ENCODE assay signal across 19 mouse cellular contexts in genomic region chr12:12710184-12710609, GRCm38 (mm10).
DNase-seq lines count a peak whose midpoint lies in the region; ATAC-seq and TF ChIP-seq lines count a peak whose summit lies in the region.
"Had no signal": no experiment of that assay in that cellular context is flagged by ENCODE, and none has a peak within 500 bp of the region (broad histone marks: within the 10 kb centered on the region; RNA-seq: fewer than 3 reads in every experiment).

No protein-coding gene starts in this region.

- H3K36me3 ChIP-seq in embryonic facial prominence, embryonic 11.5 days (replicated peaks; ENCODE audit: control insufficient read depth, insufficient read depth, low read depth, low read length), result no peaks in the 10 kb centered on the region
- no peaks in the 10 kb centered on the region for H3K36me3 ChIP-seq in hindbrain, embryonic 14.5 days (replicated peaks; ENCODE audit: control insufficient read depth, insufficient read depth)
- H3K36me3 ChIP-seq: embryonic facial prominence, embryonic 13.5 days; heart, embryonic 13.5 days; limb, embryonic 13.5 days; stomach, embryonic 15.5 days had no signal

- WGBS in embryonic facial prominence, embryonic 11.5 days, result 66% methylated on average over 6 of the region's 6 CpGs
- 17% methylated on average over 6 of the region's 6 CpGs for WGBS in hindbrain, embryonic 14.5 days
- 60% methylated on average over 6 of the region's 6 CpGs for WGBS in olfactory bulb, adult 2 months

- ATAC-seq in embryonic facial prominence, embryonic 11.5 days (replicated peaks; ENCODE audit: insufficient number of reproducible peaks, low FRiP score, low TSS enrichment, low read depth), result 0 out of 2 replicates have a peak, but pooled peaks have one; percentile 57
- peak; percentile 52; the same call in 1 of the 2 replicates for ATAC-seq in hindbrain, embryonic 14.5 days (ENCODE audit: low FRiP score)
- ATAC-seq: lung, postnatal 0 days had no signal

- TF ChIP-seq POLR2A in olfactory bulb, adult 2 months (IDR thresholded peaks at IDR 0.05; ENCODE audit: insufficient read depth, low read depth, low read length), result no peak

- peak; percentile 50 for DNase-seq in embryo, embryonic 10.5 days (ENCODE audit: low spot score)
- no peak for DNase-seq in embryo, embryonic 10 days (ENCODE audit: low spot score)
- DNase-seq in embryonic facial prominence, embryonic 11.5 days (ENCODE audit: low spot score), result peak; percentile 13
- no peak for DNase-seq in hindbrain, embryonic 14.5 days (ENCODE audit: low spot score)
- DNase-seq in cerebellum, adult 8-10 months, result no peak
- DNase-seq in layer of hippocampus, adult 11-12 months (ENCODE audit: low spot score), result no peak
- no peak for DNase-seq in left cerebral cortex, adult 8-10 months (ENCODE audit: low spot score in 2 of 2)
- DNase-seq: cerebellum, postnatal 14 days; heart, postnatal 4 days; kidney, adult 11 months; kidney, postnatal 10 days; spleen, adult 18-20 months had no signal

- no peak overlapping the region for H3K27ac ChIP-seq in embryonic facial prominence, embryonic 11.5 days (replicated peaks; ENCODE audit: low read depth, low read length)
- H3K27ac ChIP-seq in hindbrain, embryonic 14.5 days, result no peak overlapping the region
- H3K27ac ChIP-seq in olfactory bulb, adult 2 months (ENCODE audit: insufficient read depth, low read depth, low read length), result peak overlapping the region; percentile 27
- H3K27ac ChIP-seq: embryonic facial prominence, embryonic 13.5 days; heart, embryonic 13.5 days; limb, embryonic 13.5 days; liver, embryonic 14.5 days; stomach, embryonic 15.5 days had no signal

- no peaks in the 10 kb centered on the region for H3K9me3 ChIP-seq in embryonic facial prominence, embryonic 11.5 days (replicated peaks; ENCODE audit: control insufficient read depth, low read length)
- H3K9me3 ChIP-seq in hindbrain, embryonic 14.5 days (ENCODE audit: control insufficient read depth, low read length), result 0 out of 2 replicates have a peak, but pooled peaks cover 3% of the 10 kb centered on the region
- H3K9me3 ChIP-seq: embryonic facial prominence, embryonic 13.5 days; stomach, embryonic 15.5 days had no signal

- H3K4me1 ChIP-seq in embryonic facial prominence, embryonic 11.5 days (ENCODE audit: control insufficient read depth, insufficient read depth, low read length), result no peaks in the 10 kb centered on the region
- peaks cover 23% of the 10 kb centered on the region for H3K4me1 ChIP-seq in hindbrain, embryonic 14.5 days (replicated peaks; ENCODE audit: control insufficient read depth, insufficient read depth, low read length)
- peaks cover 16% of the 10 kb centered on the region for H3K4me1 ChIP-seq in olfactory bulb, adult 2 months (ENCODE audit: control insufficient read depth, insufficient read depth, low read length)
- H3K4me1 ChIP-seq: heart, embryonic 13.5 days; limb, embryonic 13.5 days; stomach, embryonic 15.5 days had no signal

- TF ChIP-seq CTCF in olfactory bulb, adult 2 months (IDR thresholded peaks at IDR 0.05; ENCODE audit: insufficient read depth, low read depth, low read length), result no peak

- H3K4me2 ChIP-seq in embryonic facial prominence, embryonic 11.5 days (ENCODE audit: low read depth, low read length), result no peak overlapping the region
- H3K4me2 ChIP-seq in hindbrain, embryonic 14.5 days (replicated peaks), result no peak overlapping the region
- H3K4me2 ChIP-seq: embryonic facial prominence, embryonic 13.5 days; heart, embryonic 13.5 days; limb, embryonic 13.5 days; stomach, embryonic 15.5 days had no signal

- H3K9ac ChIP-seq in embryonic facial prominence, embryonic 11.5 days (replicated peaks; ENCODE audit: low read length), result no peak overlapping the region
- no peak overlapping the region for H3K9ac ChIP-seq in hindbrain, embryonic 14.5 days
- H3K9ac ChIP-seq: embryonic facial prominence, embryonic 13.5 days; heart, embryonic 13.5 days; limb, embryonic 13.5 days; liver, embryonic 14.5 days; stomach, embryonic 15.5 days had no signal

- H3K27me3 ChIP-seq in embryonic facial prominence, embryonic 11.5 days (ENCODE audit: control insufficient read depth, insufficient read depth, low read length), result no peaks in the 10 kb centered on the region
- no peaks in the 10 kb centered on the region for H3K27me3 ChIP-seq in hindbrain, embryonic 14.5 days (ENCODE audit: control insufficient read depth, insufficient read depth, low read length)
- H3K27me3 ChIP-seq: embryonic facial prominence, embryonic 13.5 days; heart, embryonic 13.5 days; limb, embryonic 13.5 days; stomach, embryonic 15.5 days had no signal

- H3K4me3 ChIP-seq in embryonic facial prominence, embryonic 11.5 days (ENCODE audit: low read depth, low read length), result no peak overlapping the region
- no peak overlapping the region for H3K4me3 ChIP-seq in hindbrain, embryonic 14.5 days (replicated peaks; ENCODE audit: low read length)
- no peak overlapping the region for H3K4me3 ChIP-seq in olfactory bulb, adult 2 months (ENCODE audit: insufficient read depth, low read depth, low read length)
- H3K4me3 ChIP-seq: embryonic facial prominence, embryonic 13.5 days; heart, embryonic 13.5 days; limb, embryonic 13.5 days; stomach, embryonic 15.5 days had no signal

Comparison
In these comparisons a context has a peak if more than half of its experiments do, and no peak if none do; other contexts are left out.
1. DNase-seq: peak in embryo, embryonic 10.5 days (single experiment) and embryonic facial prominence, embryonic 11.5 days (single experiment); none in embryo, embryonic 10 days (single experiment), hindbrain, embryonic 14.5 days (single experiment), cerebellum, adult 8-10 months (single experiment), layer of hippocampus, adult 11-12 months (single experiment) and left cerebral cortex, adult 8-10 months (0 of 2).